Mouse (Mus musculus) liver, postnatal 0 days (tissue): ENCODE measurements around the gene Ktn1.

ENCODE experiments used
- CTCF ChIP-seq: sonication (generic); IDR thresholded peaks from 2 replicates; pipeline ENCODE4 v1.5.1; 2016; ENCODE audit warnings: antibody characterized with exemption, low read depth
- EP300 ChIP-seq: IDR thresholded peaks from 2 replicates; pipeline ENCODE4 v1.6.1; 2016; ENCODE audit warnings: antibody characterized with exemption, low read depth, mild to moderate bottlenecking

DNA sequence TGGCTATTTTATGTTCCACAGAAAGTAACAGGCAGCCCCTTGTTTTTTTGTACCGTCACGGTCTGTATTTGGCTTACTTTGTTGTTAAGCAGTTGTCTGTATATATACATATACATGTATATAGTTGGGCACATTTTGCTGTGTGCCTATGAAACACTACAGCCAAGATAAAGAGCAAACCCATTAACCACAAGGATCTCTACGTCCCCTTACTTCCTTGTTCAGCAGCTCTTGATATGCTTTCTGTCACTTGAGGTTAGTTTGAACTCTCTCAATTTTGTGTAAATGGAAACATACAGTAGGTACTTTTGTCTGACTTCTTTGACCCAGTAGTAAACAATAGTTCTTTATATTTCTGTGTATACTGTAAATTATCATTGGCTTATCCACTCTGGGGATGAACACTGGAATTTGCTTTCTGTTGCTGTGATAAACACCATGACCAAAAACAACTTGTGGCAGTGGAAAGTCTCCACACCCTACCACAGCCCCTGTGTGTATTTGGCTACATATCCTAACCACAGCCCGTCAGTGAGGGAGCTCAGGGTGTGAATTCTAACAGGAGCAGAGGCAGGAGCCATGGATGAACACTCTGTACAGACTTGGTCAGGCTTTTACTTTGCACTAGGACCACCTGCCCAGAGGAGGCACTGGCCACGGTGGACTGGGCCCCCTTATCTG is 92.2 kb downstream of the Ktn1 start:
- TF ChIP-seq CTCF (no peak), EP300 (no peak)
